9 mouse cellular contexts compared by ENCODE assay signal in genomic region chr1:88318531-88319060, GRCm38 (mm10). TPM values are rescaled to one million over a fixed set of nuclear protein-coding genes. Genes with fewer than 3 reads are reported as not detected.
DNase-seq lines count a peak whose midpoint lies in the region; ATAC-seq and TF ChIP-seq lines count a peak whose summit lies in the region.
"Had no signal": no experiment of that assay in that cellular context is flagged by ENCODE, and none has a peak within 500 bp of the region (broad histone marks: within the 10 kb centered on the region; RNA-seq: fewer than 3 reads in every experiment).

No protein-coding gene starts in this region.

- TF ChIP-seq CTCF in kidney, adult 2 months (conservative IDR thresholded peaks at IDR 0.05; ENCODE audit: insufficient read depth, insufficient read length, low read depth, low read length) = peak; percentile 62
- 0 out of 2 replicates have a peak, but pooled peaks have one; percentile 14 for TF ChIP-seq CTCF in bone marrow, adult 2 months (IDR thresholded peaks at IDR 0.05; ENCODE audit: control insufficient read depth, insufficient read depth, low read length)

- no peaks in the 10 kb centered on the region for H3K9me3 ChIP-seq in kidney, embryonic 15.5 days (replicated peaks)
- H3K9me3 ChIP-seq: liver, embryonic 15.5 days had no signal

- H3K4me2 ChIP-seq in kidney, embryonic 15.5 days = no peak overlapping the region
- H3K4me2 ChIP-seq: liver, embryonic 15.5 days had no signal

- TF ChIP-seq POLR2A in kidney, adult 2 months (IDR thresholded peaks at IDR 0.05; ENCODE audit: low read depth, low read length) = no peak
- TF ChIP-seq POLR2A in bone marrow, adult 2 months (IDR thresholded peaks at IDR 0.05; ENCODE audit: borderline replicate concordance, control insufficient read depth, low read depth, low read length) = no peak

- H3K4me1 ChIP-seq in kidney, adult 2 months (ENCODE audit: control insufficient read depth, insufficient read depth, low read length) = no peaks in the 10 kb centered on the region
- H3K4me1 ChIP-seq in kidney, embryonic 15.5 days = no peaks in the 10 kb centered on the region
- no peaks in the 10 kb centered on the region for H3K4me1 ChIP-seq in bone marrow, adult 2 months (ENCODE audit: control insufficient read depth, insufficient read depth, low read length)
- H3K4me1 ChIP-seq: liver, embryonic 15.5 days had no signal

- no peak overlapping the region for H3K27ac ChIP-seq in kidney, adult 2 months (ENCODE audit: insufficient read depth, low read depth, low read length)
- H3K27ac ChIP-seq in kidney, embryonic 15.5 days = no peak overlapping the region
- no peak overlapping the region for H3K27ac ChIP-seq in bone marrow, adult 2 months (ENCODE audit: control insufficient read depth, insufficient read depth, low read depth, low read length, poor library complexity)
- H3K27ac ChIP-seq: liver, embryonic 15.5 days had no signal

- no peaks in the 10 kb centered on the region for H3K36me3 ChIP-seq in kidney, adult 2 months (ENCODE audit: control insufficient read depth, insufficient read depth, low read length)
- H3K36me3 ChIP-seq in kidney, embryonic 15.5 days = no peaks in the 10 kb centered on the region
- H3K36me3 ChIP-seq: liver, embryonic 15.5 days had no signal

- H3K4me3 ChIP-seq in kidney, adult 2 months (ENCODE audit: insufficient read depth, low read depth, low read length) = no peak overlapping the region
- H3K4me3 ChIP-seq in kidney, embryonic 15.5 days (replicated peaks) = no peak overlapping the region
- H3K4me3 ChIP-seq in bone marrow, adult 2 months (replicated peaks; ENCODE audit: control insufficient read depth, low read depth, low read length) = no peak overlapping the region
- H3K4me3 ChIP-seq: liver, embryonic 15.5 days had no signal

- 77% methylated on average over 6 of the region's 6 CpGs for WGBS in kidney, adult 2 months
- WGBS in kidney, embryonic 15.5 days = 76% methylated on average over 6 of the region's 6 CpGs
- WGBS in bone marrow, adult 2 months = 71% methylated on average over 6 of the region's 6 CpGs

- no peak overlapping the region for H3K9ac ChIP-seq in kidney, embryonic 15.5 days
- H3K9ac ChIP-seq: liver, embryonic 15.5 days had no signal

- no peak for ATAC-seq in kidney, embryonic 15.5 days (replicated peaks; ENCODE audit: low FRiP score)

- DNase-seq in kidney, adult 2 months = peak; percentile 38
- peak; percentile 76 for DNase-seq in ES-CJ7 (ENCODE audit: low read depth, low spot score)
- peak; percentile 65 for DNase-seq in embryo, embryonic 9.5 days (ENCODE audit: extremely low spot score)
- DNase-seq in left cerebral cortex, postnatal 25 days (ENCODE audit: low spot score in 2 of 2) = peak; percentile 42 to 46
- peak; percentile 73 for DNase-seq in right cerebral cortex, postnatal 14 days
- no peak for DNase-seq in Muller cell, postnatal 12 days (ENCODE audit: inconsistent ontology term)

- intact Hi-C loops in left cerebral cortex, postnatal 25 days (cut with DNase I) = loop anchor here (10.0 kb wide), 1 partner anchor 314 kb away; the partner anchor contains the start of gene Usp40

- no peaks in the 10 kb centered on the region for H3K27me3 ChIP-seq in kidney, adult 2 months (replicated peaks; ENCODE audit: control insufficient read depth, insufficient read depth, low read length)
- no peaks in the 10 kb centered on the region for H3K27me3 ChIP-seq in kidney, embryonic 15.5 days
- H3K27me3 ChIP-seq: liver, embryonic 15.5 days had no signal

RNA-seq across cellular contexts. Expression of gene Trpm8, which starts 41.1 kb away (rescaled TPM):
- polyA plus RNA-seq in kidney, adult 2 months (2012; rRNA removed) = not detected in 2 replicates
- polyA plus RNA-seq in kidney, embryonic 15.5 days (2015; fragmentation: Nextera tagmentation; extraction: Ambion mirVana) = not detected in 2 replicates
- not detected in 2 replicates for polyA plus RNA-seq in bone marrow, adult 2 months (2011; ENCODE audit: insufficient read depth, insufficient read length, low replicate concordance, missing spikeins)
- under 1 TPM; 0.11 to 0.21 TPM for total RNA-seq in left cerebral cortex, postnatal 25 days (2021)
- polyA plus RNA-seq: liver, embryonic 15.5 days had no signal

RNA-seq across cellular contexts. Expression of gene Hjurp, which starts 41.2 kb away (rescaled TPM):
- 12.8 and 14.5 TPM in 2 replicates for polyA plus RNA-seq in kidney, adult 2 months (2012; rRNA removed)
- polyA plus RNA-seq in kidney, embryonic 15.5 days (2015; fragmentation: Nextera tagmentation; extraction: Ambion mirVana) = 162 and 175 TPM in 2 replicates
- 66.8 and 135 TPM in 2 replicates for polyA plus RNA-seq in bone marrow, adult 2 months (2011; ENCODE audit: insufficient read depth, insufficient read length, low replicate concordance, missing spikeins)
- 10 to 100 TPM; 32.8 to 37.1 TPM for total RNA-seq in left cerebral cortex, postnatal 25 days (2021)
